Mouse (Mus musculus) bone marrow, adult 2 months (tissue): ENCODE data around the gene Ak3. TPM values are rescaled to one million over a fixed set of nuclear protein-coding genes. Genes with fewer than 3 reads are reported as not detected.
"Not testable (repeated sequence)": the region's sequence is repeated elsewhere in the genome, so short reads cannot be mapped to it uniquely, and the experiment has no call there.

Experiments used
- H3K27ac ChIP-seq: fragments of 200-500 bp; 2 replicates; pipeline ENCODE4 v1.5.1; 2012; ENCODE audit warnings: low read depth, mild to moderate bottlenecking, control low read depth, inconsistent platforms, low read length; ENCODE audit not compliant: control insufficient read depth, poor library complexity, insufficient read depth
- H3K4me1 ChIP-seq: fragments of 200-500 bp; 2 replicates; pipeline ENCODE4 v1.6.1; 2011; ENCODE audit warnings: low read length; ENCODE audit not compliant: control insufficient read depth, insufficient read depth
- H3K4me3 ChIP-seq: fragments of 200-500 bp; replicated peaks from 2 replicates; pipeline ENCODE3; 2011; ENCODE audit warnings: mild to moderate bottlenecking, low read depth, low read length, control low read depth; ENCODE audit not compliant: control insufficient read depth
- CTCF ChIP-seq: fragments of 200-500 bp; IDR thresholded peaks from 2 replicates; pipeline ENCODE4 v1.5.1; 2011; ENCODE audit warnings: low read length, control low read depth; ENCODE audit not compliant: control insufficient read depth, insufficient read depth
- POLR2A ChIP-seq: fragments of 200-500 bp; IDR thresholded peaks from 2 replicates; pipeline ENCODE4 v1.6.1; 2011; ENCODE audit warnings: low read depth, mild to moderate bottlenecking, control low read depth, low read length, borderline replicate concordance; ENCODE audit not compliant: control insufficient read depth
- WGBS: fragments of 180-500 bp; shearing (Covaris S2); methylation state at CpG from one replicate; pipeline ENCODE4 v1.1.7; 2018; 5-methylcytosine and 5-hydroxymethylcytosine counted together
- polyA plus RNA-seq: library from polyadenylated mRNA; stranded (reverse); fragments of >200 nt; gene quantifications from 2 replicates; pipeline ENCODE4 v1.2.4, GENCODE M21; 2011; ENCODE audit warnings: low replicate concordance; ENCODE audit not compliant: missing spikeins, insufficient read depth, insufficient read length

The Ak3 gene
- polyA plus RNA-seq, 1 experiment = 20.2 TPM

GRCm38 (mm10) chr19:29015410-29016203 is 32.2 kb downstream of the Ak3 start:
- H3K27ac ChIP-seq = no peak overlapping the region
- 80% methylated on average over 8 of the region's 8 CpGs for WGBS
- no peak overlapping the region for H3K4me3 ChIP-seq
- no peak for TF ChIP-seq POLR2A
- TF ChIP-seq CTCF = no peak
- no peaks in the 10 kb centered on the region; the same call in 1 of the 2 replicates for H3K4me1 ChIP-seq

GRCm38 (mm10) chr19:29014466-29015055 is 33.2 kb downstream of the Ak3 start:
- Histone ChIP-seq H3K27ac (no peak overlapping the region), H3K4me3 (no peak overlapping the region), H3K4me1 (no peaks in the 10 kb centered on the region; the same call in 1 of the 2 replicates)
- no peak for TF ChIP-seq POLR2A
- no peak for TF ChIP-seq CTCF
- 85% methylated on average over 5 of the region's 5 CpGs for WGBS

GRCm38 (mm10) chr19:29011355-29011990 is 36.3 kb downstream of the Ak3 start:
- H3K4me3 ChIP-seq = no peak overlapping the region
- 62% methylated on average over 12 of the region's 12 CpGs for WGBS
- H3K27ac ChIP-seq = no peak overlapping the region
- TF ChIP-seq POLR2A (no peak), CTCF (no peak)
- no peaks in the 10 kb centered on the region; the same call in 1 of the 2 replicates for H3K4me1 ChIP-seq

- WGBS = 93% methylated on average over 11 of the region's 11 CpGs
- no peak overlapping the region for H3K4me3 ChIP-seq
- TF ChIP-seq POLR2A (no peak), CTCF (no peak)
- H3K4me1 ChIP-seq = no peaks in the 10 kb centered on the region; the same call in 1 of the 2 replicates
- H3K27ac ChIP-seq = no peak overlapping the region
Measured at GRCm38 (mm10) chr19:29009046-29009445, 38.7 kb downstream of the Ak3 start.

GRCm38 (mm10) chr19:29008069-29008706 is 39.6 kb downstream of the Ak3 start:
- Histone ChIP-seq H3K27ac (no peak overlapping the region), H3K4me3 (no peak overlapping the region), H3K4me1 (no peaks in the 10 kb centered on the region; the same call in 1 of the 2 replicates)
- TF ChIP-seq POLR2A (no peak), CTCF (no peak)
- WGBS = 90% methylated on average over 3 of the region's 3 CpGs

- 94% methylated on average over 16 of the region's 16 CpGs for WGBS
- not testable (repeated sequence) for H3K27ac ChIP-seq, H3K4me3 ChIP-seq, H3K4me1 ChIP-seq
Measured at GRCm38 (mm10) chr19:29000321-29000720, 47.4 kb downstream of the Ak3 start.

GRCm38 (mm10) chr19:28997976-28998630 is 49.7 kb downstream of the Ak3 start:
- 83% methylated on average over 4 of the region's 4 CpGs for WGBS

GRCm38 (mm10) chr19:28995366-28995765 is 52.4 kb downstream of the Ak3 start:
- 29% methylated on average over 5 of the region's 5 CpGs for WGBS
- Histone ChIP-seq H3K27ac (no peak overlapping the region), H3K4me3 (no peak overlapping the region), H3K4me1 (peaks cover 3% of the 10 kb centered on the region)
- TF ChIP-seq POLR2A (no peak), CTCF (no peak)

More at GRCm38 (mm10) chr19:28997976-28998630, 49.7 kb downstream of the Ak3 start:
- Histone ChIP-seq H3K4me3 (no peak overlapping the region), H3K4me1 (peaks cover 3% of the 10 kb centered on the region), H3K27ac (no peak overlapping the region)
- TF ChIP-seq POLR2A (no peak), CTCF (no peak)
